Mouse (Mus musculus): ENCODE results near the gene Cyp2j8. TPM values are rescaled to one million over a fixed set of nuclear protein-coding genes. Genes with fewer than 3 reads are reported as not detected.
A peak's percentile ranks its signal among the peaks of the same experiment; 100 is the strongest.
"Not testable (repeated sequence)": the region's sequence is repeated elsewhere in the genome, so short reads cannot be mapped to it uniquely, and the experiment has no call there.

Gene Cyp2j8
- polyA plus RNA-seq (2016; fragmentation: Nextera tagmentation; extraction: Ambion mirVana): not detected in 2 replicates

- Histone ChIP-seq H3K4me1 (no peaks in the 10 kb centered on the region), H3K27ac (no peak within 1 kb of the TSS), H3K4me3 (no peak within 1 kb of the TSS), H3K27me3 (ENCODE audit: low read depth, poor library complexity, severe bottlenecking) (no peaks in the 10 kb centered on the region), H3K36me3 (no peaks in the 10 kb centered on the region), H3K9me3 (replicated peaks) (no peaks in the 10 kb centered on the region)
- DNase-seq (ENCODE audit: low spot score): no peak
- 76% methylated on average over 1 of the region's 1 CpGs for WGBS
Observed at GRCm38 (mm10) chr4:96507286-96507685, at the start of gene Cyp2j8. TSS of gene Cyp2j8 (minus strand) at chr4:96507386.

DNA sequence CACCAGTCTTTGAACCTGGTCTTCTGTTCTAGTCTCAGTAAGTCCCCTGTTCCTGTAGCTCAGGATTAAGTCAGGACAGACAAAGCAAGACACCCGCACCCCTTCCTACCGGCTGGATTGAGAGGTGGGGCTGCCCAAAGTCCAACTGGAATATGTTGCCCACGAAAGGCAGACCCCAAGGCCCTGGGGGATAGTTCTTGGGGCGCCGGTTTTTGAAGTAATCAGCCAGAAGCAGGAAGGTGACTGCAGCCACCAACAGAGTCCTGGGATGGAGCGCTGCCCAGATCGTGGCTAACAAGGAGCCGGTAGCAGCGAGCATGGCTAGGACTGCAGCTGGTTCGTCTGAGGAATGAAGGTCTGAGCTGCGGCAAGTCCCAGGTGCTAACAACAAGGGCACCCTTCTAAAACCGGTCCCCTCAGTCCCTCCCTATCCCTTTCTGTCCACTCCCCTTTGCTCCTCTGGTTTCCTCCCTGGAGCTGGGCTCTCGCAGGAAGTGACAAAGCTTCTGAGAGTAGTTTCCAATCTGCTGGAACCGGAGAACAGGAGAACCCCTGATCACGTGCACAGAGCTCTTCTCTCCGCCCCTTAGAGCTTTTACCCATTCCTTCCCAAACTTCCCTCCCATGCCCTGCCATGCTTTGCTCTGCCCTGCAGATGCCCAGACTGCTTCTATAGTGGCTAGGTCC lies 46.1 kb upstream of the Cyp2j8 start, which contains the start of gene Cyp2j6:
Gene Cyp2j6, minus strand, starts transcription at position 529 of the 687 bp plus-strand sequence.
- no peaks in the 10 kb centered on the region for H3K9me3 ChIP-seq (replicated peaks)
- peak; percentile 69 for DNase-seq (ENCODE audit: low spot score)
- WGBS: 5% methylated on average over 16 of the region's 16 CpGs

GRCm38 (mm10) chr4:96551619-96552018 lies 44.4 kb upstream of the Cyp2j8 start:
- no peaks in the 10 kb centered on the region for H3K36me3 ChIP-seq
- no peaks in the 10 kb centered on the region for H3K9me3 ChIP-seq (replicated peaks)
- 0 out of 2 replicates have a peak, but pooled peaks cover 8% of the 10 kb centered on the region for H3K4me1 ChIP-seq
- WGBS: 94% methylated on average over 3 of the region's 3 CpGs
- H3K27ac ChIP-seq: no peak overlapping the region
- no peaks in the 10 kb centered on the region for H3K27me3 ChIP-seq (ENCODE audit: low read depth, poor library complexity, severe bottlenecking)
- no peak overlapping the region for H3K4me3 ChIP-seq
- no peak for DNase-seq (ENCODE audit: low spot score)

More for the DNA sequence above, 46.1 kb upstream of the Cyp2j8 start, which contains the start of gene Cyp2j6:
- Histone ChIP-seq H3K27ac (peak within 1 kb of the TSS; percentile 90), H3K27me3 (ENCODE audit: low read depth, poor library complexity, severe bottlenecking) (no peaks in the 10 kb centered on the region), H3K4me3 (peak within 1 kb of the TSS; percentile 68), H3K36me3 (no peaks in the 10 kb centered on the region), H3K4me1 (0 out of 2 replicates have a peak, but pooled peaks cover 8% of the 10 kb centered on the region)

DNA sequence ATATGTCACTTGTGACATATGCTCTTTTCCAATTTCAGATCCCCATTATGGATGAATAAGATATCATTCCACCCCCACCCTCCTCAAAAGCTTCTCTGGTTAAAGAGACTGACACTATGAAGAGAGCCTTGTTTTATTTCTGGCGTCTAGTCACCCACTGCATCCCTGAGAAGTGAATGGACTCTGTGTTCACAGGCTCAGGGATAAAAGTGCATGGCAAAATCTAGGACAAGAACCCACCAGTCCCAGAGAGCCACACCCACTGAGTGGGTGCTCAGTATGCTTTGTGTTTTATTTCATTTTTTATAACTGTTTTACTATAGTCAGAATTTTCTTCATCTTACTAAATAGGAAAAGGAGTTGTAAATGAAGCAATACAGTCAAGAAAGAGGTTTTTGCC lies 38.8 kb upstream of the Cyp2j8 start:
- Histone ChIP-seq H3K9me3 (replicated peaks) (no peaks in the 10 kb centered on the region), H3K27me3 (ENCODE audit: low read depth, poor library complexity, severe bottlenecking) (no peaks in the 10 kb centered on the region), H3K36me3 (no peaks in the 10 kb centered on the region), H3K4me1 (no peaks in the 10 kb centered on the region), H3K27ac (no peak overlapping the region), H3K4me3 (no peak overlapping the region)
- DNase-seq (ENCODE audit: low spot score): no peak
- WGBS: 81% methylated on average over 1 of the region's 1 CpGs

DNA sequence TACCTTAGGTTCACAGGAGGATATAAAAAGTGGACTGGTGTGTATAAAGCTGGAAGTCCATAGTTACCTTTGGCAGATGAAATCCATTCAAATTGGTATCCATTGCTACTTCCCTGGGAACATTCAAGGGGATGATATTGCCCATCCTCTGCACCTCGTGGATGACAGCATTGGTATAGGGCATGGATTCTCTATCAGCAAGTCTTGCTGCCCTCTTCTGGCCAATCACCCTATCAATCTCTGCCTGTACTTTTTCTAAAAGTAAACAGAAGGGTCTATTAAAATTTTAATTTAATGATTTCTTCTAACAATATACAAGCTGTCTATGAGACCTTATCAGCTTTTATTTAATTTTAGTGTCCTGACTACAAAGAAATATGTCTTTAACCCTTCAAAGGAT lies 18.6 kb upstream of the Cyp2j8 start:
- Histone ChIP-seq H3K27me3 (ENCODE audit: low read depth, poor library complexity, severe bottlenecking) (no peaks in the 10 kb centered on the region), H3K27ac (no peak overlapping the region), H3K9me3 (replicated peaks) (no peaks in the 10 kb centered on the region), H3K4me3 (no peak overlapping the region), H3K36me3 (peaks cover 4% of the 10 kb centered on the region; the same call in 1 of the 2 replicates), H3K4me1 (no peaks in the 10 kb centered on the region)
- DNase-seq (ENCODE audit: low spot score): no peak
- 36% methylated on average over 1 of the region's 1 CpGs for WGBS

GRCm38 (mm10) chr4:96522256-96522655 lies 15.1 kb upstream of the Cyp2j8 start:
- H3K4me3 ChIP-seq: no peak overlapping the region
- H3K27ac ChIP-seq: no peak overlapping the region
- WGBS: 88% methylated on average over 2 of the region's 2 CpGs
- H3K4me1 ChIP-seq: no peaks in the 10 kb centered on the region
- H3K9me3 ChIP-seq (replicated peaks): no peaks in the 10 kb centered on the region
- no peaks in the 10 kb centered on the region for H3K27me3 ChIP-seq (ENCODE audit: low read depth, poor library complexity, severe bottlenecking)
- no peak for DNase-seq (ENCODE audit: low spot score)
- H3K36me3 ChIP-seq: no peaks in the 10 kb centered on the region

DNA sequence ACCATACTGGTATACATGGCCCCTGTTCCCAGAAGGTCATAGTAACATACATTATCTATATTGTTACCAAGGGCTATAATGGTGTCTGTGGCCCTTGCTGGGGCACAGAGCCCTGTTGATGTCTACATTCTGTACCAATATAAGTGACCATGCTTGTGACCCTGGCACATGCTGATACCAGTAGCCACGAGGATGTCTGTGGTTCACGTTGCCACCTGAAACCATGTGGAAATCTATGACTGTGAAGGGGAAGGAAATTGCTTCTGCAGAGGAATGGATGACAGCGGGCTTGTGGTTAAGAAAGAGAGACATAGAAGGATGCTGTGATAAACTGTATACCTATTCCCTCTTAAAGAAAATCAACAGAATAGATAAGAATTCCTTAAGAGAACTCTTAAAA lies 2.9 kb upstream of the Cyp2j8 start:
- Histone ChIP-seq H3K4me1 (no peaks in the 10 kb centered on the region), H3K27ac (no peak overlapping the region), H3K36me3 (no peaks in the 10 kb centered on the region), H3K27me3 (ENCODE audit: low read depth, poor library complexity, severe bottlenecking) (no peaks in the 10 kb centered on the region), H3K4me3 (no peak overlapping the region), H3K9me3 (replicated peaks) (no peaks in the 10 kb centered on the region)
- 94% methylated on average over 3 of the region's 3 CpGs for WGBS
- DNase-seq (ENCODE audit: low spot score): no peak

DNA sequence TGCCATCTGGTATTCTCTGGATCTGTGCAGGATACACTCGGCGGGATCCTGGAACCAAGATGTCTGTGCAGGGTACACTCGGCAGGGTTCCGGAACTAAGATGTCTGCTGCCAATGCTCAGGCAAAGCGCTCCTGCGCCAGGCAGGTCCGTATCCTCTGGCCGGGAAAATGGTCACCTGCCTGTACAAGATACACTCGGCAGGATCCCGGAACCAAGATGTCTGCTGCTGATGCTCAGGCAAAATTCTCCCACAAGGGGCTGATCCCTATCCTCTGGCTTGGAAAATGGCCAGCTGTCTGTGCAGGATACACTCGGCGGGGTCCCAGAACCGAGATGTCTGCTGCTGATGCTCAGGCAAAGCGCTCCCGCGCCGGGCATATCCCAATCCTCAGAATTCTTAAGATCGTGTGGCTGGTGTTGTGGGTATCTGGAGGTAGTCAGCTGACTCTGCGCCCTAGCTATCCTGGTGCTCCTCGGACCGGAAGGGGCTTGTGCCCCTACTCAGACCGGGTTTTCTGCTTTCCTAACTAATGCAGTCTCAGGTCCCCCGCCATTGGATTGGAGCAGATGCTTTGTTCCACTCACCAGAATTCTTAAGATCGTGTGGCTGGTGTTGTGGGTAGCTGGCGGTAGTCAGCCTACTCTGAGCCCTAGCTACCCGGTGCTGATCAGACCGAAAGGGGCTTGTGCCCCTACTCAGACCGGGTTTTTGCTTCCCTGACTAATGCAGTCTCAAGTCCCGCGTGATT lies 43.7 kb downstream of the Cyp2j8 start:
- not testable (repeated sequence) for DNase-seq (ENCODE audit: low spot score); H3K9me3 ChIP-seq (replicated peaks); H3K36me3 ChIP-seq; H3K27me3 ChIP-seq (ENCODE audit: low read depth, poor library complexity, severe bottlenecking); H3K27ac ChIP-seq; H3K4me1 ChIP-seq; H3K4me3 ChIP-seq
- 86% methylated on average over 30 of the region's 30 CpGs for WGBS

Other genes with a start within 250 kb of the Cyp2j8 start
- not detected in 2 replicates for gene Cyp2j11, start 158.7 kb downstream of the Cyp2j8 start, polyA plus RNA-seq (2016; fragmentation: Nextera tagmentation; extraction: Ambion mirVana)
- gene Cyp2j6, start 46.3 kb upstream of the Cyp2j8 start, polyA plus RNA-seq (2016; fragmentation: Nextera tagmentation; extraction: Ambion mirVana): 3.4 and 5.1 TPM in 2 replicates
- gene Cyp2j9, start 84.2 kb upstream of the Cyp2j8 start, polyA plus RNA-seq (2016; fragmentation: Nextera tagmentation; extraction: Ambion mirVana): 0.43 and 0.50 TPM in 2 replicates
- not detected in 2 replicates for gene Cyp2j5, start 156.8 kb upstream of the Cyp2j8 start, polyA plus RNA-seq (2016; fragmentation: Nextera tagmentation; extraction: Ambion mirVana)